Mouse (Mus musculus) retina, postnatal 1 day (tissue): ENCODE measurements at regions not wholly inside any gene's neighbourhood (a gene's known extent, or its start where the extent isn't known, plus 50 kb on each side); places are given as distances from the start of the nearest gene placed in this dataset.
A peak's percentile ranks its signal among the peaks of the same experiment; 100 is the strongest.

Source experiments
- DNase-seq: peaks from one replicate; pipeline ENCODE4 v3.0.0-alpha.2; 2012

GRCm38 (mm10) chr19:53476768-53477547 lies 52.0 kb upstream of the Dusp5 start:
- no peak for DNase-seq

DNA sequence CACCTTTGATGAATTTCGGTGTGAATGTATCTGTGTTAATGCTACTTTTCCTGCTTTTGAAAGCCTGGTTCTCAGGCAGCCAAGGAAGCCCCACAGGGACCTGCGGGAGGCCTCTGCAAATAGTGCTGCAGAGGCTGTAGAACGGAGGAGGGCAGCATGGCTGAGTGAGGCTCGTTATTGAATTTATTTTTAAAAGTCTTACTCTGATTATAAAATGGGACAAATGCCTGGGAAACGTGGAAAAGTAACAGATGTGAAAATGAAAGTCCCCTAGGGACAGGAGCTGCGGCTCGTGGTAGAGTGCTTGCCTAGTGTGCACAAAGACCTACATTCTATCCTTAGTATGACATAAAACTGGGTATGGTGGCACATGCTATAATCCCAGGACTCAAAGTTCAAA lies 59.7 kb upstream of the Dusp5 start:
- no peak for DNase-seq

- DNase-seq: no peak
These were observed 64.2 kb upstream of the Dusp5 start for GRCm38 (mm10) chr19:53464681-53465080.

DNA sequence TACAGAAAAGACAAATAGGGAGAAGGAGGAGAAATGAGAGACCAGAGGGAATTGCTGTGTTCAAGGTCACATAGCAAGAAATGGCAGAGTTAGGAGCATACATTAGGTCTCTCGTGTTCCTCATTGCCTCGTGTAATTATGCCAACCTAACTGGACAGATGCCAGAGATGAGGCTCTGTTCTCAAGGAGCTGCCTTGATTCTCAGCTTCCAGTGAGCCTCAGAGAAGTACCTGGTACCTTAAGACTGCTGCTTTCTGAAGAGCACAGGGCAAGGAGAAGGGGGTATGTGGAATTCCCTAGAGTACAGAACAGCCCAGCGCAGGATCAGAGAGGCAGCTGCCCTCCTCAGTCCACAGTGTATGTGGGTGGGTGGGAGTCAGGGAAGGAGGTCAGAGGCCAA lies 64.8 kb upstream of the Dusp5 start:
- DNase-seq: no peak

GRCm38 (mm10) chr19:53461025-53462015 lies 67.6 kb upstream of the Dusp5 start:
- DNase-seq: no peak

DNA sequence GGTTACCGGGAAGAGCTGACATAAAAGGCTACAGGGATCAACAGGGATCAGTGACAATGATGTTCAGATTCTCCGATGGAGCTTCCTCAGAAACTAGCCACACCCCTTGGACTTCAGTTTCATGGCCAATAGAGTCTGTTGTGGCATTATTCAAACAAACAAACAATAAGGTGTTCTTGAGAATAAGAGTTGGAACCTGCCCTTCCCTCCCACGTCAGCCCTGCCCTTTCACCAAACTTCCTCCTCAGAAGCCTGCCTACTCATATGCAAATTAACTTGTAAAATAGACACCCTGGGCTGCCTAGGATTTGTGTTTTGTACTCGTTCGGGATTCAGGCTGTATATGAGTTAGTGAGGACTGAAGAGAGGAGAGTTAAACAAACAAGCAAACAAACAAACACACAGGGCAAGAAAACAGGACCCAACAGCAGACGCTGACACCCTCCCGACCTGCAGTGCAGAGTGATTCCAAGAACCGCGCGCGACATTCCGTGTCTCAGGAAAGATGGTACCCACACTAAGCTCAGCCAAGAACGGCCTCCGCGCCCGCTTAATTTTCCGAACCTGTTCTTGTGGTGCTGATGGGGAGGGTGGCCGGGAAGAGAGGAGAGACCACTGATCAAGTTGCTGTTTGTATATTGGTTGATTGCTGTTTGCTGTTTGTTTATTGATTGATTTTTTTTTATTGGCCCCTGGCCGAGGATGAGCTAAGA lies 68.4 kb upstream of the Dusp5 start:
- no peak for DNase-seq

- DNase-seq: peak; percentile 28
These were observed 69.0 kb upstream of the Smndc1 start for GRCm38 (mm10) chr19:53459407-53459788.

DNA sequence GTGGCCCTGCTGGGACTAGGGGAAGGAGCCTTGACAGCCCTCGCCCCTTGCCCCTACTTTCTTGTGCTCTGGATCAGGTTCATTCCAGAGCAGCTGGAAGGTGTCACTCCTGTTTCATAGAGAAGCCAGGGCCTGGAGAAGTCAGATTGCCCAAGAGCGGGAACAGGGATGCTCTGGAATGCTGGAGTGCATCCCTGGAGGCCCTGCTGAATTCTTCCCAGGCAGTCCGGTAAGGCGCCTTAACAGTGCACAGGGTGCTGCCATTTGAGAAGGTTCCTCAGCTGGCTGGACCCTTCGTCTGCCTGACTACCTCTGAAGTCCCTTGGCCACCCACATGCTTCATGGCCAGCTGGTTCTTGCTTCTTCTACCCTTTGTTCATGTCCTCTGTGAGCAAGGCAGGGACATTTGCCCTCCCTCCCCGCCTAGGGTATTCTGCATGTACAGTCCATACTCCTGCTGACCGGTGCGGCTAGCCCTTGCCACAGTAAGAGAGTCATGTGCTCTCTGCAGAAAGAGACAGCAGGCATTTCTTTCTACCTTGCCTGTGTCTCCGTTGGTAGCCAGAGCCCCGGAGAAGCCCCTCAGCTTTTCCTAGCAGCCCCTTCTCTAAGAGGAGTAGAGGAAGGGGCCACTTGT lies 68.5 kb upstream of the Smndc1 start:
- no peak for DNase-seq

DNA sequence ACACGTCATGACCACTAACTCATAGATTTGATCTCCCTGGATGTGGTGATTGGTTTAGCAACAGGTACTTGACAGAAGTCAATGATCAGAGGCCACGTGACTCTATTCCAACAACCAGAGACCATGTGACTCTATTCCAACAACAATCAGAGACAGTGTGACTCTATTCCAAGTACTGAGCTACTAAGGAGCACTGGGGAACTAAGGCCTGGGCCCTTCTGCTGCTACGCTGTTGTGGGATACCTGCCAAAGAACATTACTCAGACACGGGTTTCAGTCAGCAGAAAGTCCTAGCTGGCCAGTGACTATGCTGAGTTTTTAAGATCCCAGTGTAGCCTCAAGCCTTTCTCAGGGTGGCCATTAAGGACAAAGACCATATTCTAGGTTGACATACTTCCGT lies 66.3 kb upstream of the Smndc1 start:
- DNase-seq: no peak

DNA sequence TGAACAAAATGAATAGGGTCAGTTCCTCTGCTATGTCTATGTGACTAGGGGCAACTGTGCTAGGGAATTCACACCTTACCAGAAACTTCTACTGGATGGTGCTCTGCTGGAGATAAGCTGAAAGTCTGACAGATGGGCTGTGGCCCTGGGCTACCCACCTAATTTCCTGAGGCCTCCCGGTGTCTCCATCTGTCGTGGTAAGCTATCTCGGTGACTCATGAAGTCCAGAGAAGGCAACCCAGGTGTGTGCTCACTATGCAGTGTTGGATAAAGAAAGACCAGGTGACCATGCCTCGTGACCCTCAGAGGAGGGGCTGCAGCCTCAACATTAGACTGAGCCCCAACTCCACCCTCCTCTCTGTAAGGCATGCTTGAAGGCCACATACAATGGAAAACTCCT lies 64.2 kb upstream of the Smndc1 start:
- no peak for DNase-seq

GRCm38 (mm10) chr19:53454059-53454458 lies 63.7 kb upstream of the Smndc1 start:
- peak; percentile 42 for DNase-seq

DNA sequence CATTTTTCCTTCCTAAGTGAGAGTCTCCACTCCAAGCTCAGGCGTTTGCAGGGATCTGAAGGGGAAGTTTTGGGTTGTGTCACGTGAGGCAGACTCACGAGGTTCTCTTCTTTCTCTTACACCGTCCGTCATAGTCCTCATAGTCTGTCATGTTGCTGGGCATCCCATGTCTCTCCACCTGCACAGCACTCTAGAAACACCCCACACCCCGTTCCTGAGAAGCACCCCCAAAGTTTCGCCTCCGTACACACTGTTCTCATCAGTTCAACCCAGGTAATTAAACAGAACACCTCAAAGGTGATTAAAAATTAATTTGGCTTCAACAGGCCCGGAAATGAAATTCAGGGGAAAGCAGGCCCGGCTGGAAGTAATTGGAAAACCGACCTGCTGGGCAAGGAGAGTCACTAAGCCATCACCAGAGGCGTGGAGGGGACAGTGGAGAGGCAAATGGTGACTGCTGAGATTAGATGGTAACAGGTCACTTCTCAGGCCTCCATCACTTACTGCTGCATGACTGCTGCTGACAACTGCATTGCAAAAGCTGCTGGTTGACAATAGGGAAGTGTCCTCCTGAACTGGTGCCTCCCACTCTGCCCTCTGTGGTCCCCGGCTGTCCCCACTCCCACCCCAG lies 63.1 kb upstream of the Smndc1 start:
- DNase-seq: peak; percentile 63

GRCm38 (mm10) chr19:53452360-53452759 lies 62.0 kb upstream of the Smndc1 start:
- no peak for DNase-seq

GRCm38 (mm10) chr19:53451388-53451922 lies 61.1 kb upstream of the Smndc1 start:
- DNase-seq: no peak

DNA sequence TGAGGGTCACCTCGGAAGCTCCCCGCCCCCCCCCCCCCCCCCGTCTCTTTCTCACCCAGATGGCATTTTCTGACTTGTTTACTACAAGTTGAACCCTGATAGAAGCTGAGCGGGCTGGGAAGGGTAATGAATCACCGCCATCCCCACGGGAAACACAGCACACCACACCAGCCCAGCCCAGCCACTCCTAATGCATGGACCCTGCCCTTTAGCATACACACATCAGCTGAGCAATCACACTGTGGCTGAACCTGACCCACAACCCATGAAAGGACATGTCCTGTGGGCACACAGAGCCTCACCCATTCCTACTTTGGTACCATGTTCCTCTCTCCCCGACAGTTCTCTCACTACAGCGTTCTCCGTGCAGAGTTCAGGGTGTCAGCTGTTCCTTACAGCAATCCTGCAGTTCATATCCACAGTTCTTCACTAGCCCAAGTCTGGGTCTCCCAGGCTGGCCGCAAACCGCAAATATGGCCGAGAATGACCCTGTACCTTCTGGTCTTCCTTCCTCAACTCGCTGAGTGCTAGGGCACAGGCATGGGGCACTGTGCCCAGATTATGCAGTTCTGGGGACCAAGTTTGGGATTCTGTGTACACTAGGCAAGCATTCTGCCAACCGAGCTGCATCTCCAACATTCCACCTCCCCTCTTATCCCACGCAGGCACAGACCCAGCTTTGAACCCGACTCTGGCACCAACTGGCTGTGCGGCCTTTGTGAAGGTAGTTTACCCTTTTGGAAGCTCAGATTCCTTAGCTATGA lies 60.4 kb upstream of the Smndc1 start:
- DNase-seq: no peak

GRCm38 (mm10) chr19:53449137-53449783 lies 58.9 kb upstream of the Smndc1 start:
- DNase-seq: no peak

- no peak for DNase-seq
These were observed 57.8 kb upstream of the Smndc1 start for GRCm38 (mm10) chr19:53448206-53448605.

GRCm38 (mm10) chr19:53447754-53448153 lies 57.4 kb upstream of the Smndc1 start:
- DNase-seq: no peak

DNA sequence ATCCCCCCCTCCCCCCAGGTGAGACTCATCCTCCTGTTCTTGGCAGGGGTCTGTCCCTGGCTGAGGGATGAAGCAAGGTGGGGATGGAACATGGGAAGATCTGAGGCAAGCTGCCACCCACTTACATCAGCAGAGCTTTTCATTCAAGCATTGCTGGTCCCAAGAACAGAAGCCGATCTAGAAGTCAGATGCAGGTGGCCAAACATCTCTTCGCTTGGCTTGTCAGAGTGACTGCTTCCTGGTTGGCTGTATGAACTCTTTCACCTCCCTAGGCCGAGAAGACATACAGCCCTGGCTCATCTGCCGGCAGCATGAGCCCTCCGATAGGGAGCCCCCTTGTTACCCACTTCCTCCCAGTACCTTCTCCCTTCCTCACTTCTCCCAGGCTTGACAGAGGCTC lies 55.8 kb upstream of the Smndc1 start:
- DNase-seq: no peak

DNA sequence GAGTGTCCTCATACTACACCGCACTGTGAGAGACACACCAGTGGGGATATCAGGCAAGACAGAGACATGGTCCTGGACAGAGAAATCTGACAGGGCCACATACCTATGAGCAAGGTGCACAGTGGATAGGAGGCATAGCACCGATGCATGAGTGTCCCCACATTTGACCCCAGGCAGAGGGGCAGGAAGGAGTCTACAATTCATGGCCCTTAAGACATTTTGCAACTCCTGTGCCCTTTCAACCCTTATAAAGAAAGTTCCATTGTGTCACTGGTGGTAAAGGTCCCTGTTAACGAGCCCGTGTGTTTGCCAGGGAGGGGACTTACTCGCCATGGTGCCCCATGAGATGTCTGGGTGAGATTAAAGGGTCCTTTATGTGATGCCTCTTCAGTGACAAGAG lies 54.3 kb upstream of the Smndc1 start:
- DNase-seq: no peak
